Mouse (Mus musculus) adrenal gland (tissue): ENCODE data around the gene Ercc6l2.
"Not testable (repeated sequence)": the region's sequence is repeated elsewhere in the genome, so short reads cannot be mapped to it uniquely, and the experiment has no call there.

Experiments
- intact Hi-C: fragments of 180-260 bp; cut with DNase I; formaldehyde crosslinking; loops from one replicate; pipeline ENCODE4 v1.15.1; 2025

Ercc6l2 gene

GRCm38 (mm10) chr13:63879105-63879863, 64.2 kb downstream of the Ercc6l2 start:
- intact Hi-C loops = no loop called here

- intact Hi-C loops = no loop called here
These were observed 64.8 kb downstream of the Ercc6l2 start for GRCm38 (mm10) chr13:63879864-63880141.

DNA sequence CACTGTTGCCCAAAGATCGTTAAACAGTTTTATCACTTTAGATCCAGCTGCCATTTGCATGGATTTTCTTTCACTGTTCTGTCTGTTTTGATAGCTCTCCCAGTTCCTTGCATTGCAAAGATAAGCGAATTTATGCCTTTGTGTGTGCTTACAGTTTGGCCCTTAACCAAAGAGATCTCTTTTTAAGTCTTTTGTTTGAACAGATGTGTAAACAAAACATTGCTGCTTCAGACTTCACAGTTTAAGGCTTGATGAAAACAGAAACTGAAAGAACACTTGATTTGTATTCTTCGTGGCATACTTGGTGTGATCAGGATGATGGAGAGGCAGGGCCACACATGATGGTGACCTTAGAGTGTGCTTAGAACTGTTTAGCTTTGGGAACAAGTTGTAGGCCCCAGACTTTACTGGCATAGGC, 70.5 kb downstream of the Ercc6l2 start:
- intact Hi-C loops = no loop called here

GRCm38 (mm10) chr13:63886429-63887052, 71.5 kb downstream of the Ercc6l2 start:
- intact Hi-C loops = no loop called here

DNA sequence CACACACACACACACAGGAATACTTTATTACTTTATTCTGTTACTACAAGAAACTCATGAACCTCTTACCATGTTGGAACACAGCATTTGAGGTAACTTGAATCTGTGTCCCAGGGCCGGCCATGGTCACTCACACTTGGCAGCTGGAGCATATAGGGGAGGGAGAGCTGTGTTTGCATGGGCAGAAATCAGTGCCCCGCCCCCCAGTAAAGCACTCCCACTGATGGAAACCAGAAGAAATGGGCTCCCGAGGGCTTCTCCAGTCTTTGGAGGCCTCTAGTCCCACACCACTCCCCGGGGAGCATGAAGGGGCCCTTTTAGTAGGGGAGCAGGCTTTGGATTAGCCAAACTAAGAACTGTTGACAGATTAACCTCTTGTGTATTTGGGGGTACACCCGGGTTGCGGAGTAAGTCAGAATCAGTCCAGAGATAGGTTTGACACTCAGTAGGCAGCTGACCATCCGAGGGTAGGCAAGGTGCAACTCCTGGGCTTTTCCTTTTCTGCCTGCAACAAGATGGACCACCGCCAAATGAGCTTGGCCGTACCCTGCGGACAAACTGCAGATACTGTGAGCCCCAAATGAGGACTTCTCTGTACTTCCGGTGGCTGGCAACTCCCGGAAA, 85.8 kb downstream of the Ercc6l2 start:
- intact Hi-C loops = no loop called here

DNA sequence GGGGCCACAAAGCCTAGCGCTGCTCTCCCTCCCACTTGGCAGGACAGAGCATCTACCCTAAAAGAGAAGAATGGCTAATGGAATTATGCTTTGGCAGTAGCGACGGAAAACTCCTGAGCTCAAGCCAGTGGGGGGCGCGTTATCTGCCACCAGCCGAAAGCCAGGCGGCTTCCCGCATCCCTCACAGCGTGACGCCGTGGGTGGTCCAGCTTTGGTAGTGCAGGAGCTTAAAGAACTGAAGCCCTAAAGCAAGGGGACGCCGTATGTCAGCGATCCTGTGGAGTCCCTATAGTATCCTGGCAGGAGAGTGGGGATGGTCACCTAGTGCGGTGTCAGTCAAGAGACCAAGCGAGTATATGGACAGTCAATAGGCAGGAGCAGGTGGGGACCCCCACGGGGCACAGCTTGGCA, 86.3 kb downstream of the Ercc6l2 start:
- intact Hi-C loops = no loop called here

DNA sequence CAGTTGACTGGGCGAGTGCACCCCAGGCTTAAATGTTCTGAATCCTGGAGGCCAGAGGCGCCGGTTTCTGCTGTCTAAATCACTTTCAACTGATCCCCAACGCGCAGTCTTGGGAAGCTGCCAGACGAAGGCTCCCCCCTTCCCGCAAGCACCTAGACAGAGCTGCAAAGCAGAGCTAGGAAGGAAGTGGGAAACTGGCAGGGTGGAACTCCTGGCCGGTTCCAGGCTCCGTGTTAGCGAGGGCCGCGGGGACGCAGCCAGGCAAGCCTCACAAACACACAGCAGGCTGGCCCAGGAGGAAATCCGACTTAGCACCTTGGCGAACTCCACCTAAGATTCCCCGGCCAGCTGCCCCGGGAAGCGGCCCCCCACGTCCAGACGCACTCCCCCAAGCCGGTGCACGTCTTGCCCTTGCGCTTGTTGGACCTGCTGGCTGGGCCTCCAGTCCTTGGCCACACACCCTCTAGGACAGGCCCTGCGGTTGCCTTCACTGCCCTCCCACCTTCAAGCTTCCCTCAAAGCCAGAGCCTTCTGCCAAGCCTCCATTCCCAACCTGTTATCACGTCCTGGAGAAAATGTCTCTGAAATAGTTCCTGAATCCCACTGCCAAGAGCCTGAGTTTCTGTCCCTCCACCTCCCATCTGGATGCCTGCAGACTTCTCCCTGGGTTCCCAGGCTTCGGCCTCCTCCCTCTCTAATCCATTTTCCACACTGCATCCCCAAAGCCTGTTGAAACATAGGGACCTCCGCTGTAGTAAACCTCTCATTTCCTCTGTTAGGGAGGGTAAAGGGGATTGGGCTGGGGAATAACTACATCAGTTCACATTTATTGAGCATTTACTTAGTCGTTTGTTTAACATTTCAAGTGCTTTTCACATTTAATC, 86.9 kb downstream of the Ercc6l2 start:
- intact Hi-C loops = no loop called here

GRCm38 (mm10) chr13:63906516-63906915, 91.5 kb downstream of the Ercc6l2 start:
- intact Hi-C loops = no loop called here

DNA sequence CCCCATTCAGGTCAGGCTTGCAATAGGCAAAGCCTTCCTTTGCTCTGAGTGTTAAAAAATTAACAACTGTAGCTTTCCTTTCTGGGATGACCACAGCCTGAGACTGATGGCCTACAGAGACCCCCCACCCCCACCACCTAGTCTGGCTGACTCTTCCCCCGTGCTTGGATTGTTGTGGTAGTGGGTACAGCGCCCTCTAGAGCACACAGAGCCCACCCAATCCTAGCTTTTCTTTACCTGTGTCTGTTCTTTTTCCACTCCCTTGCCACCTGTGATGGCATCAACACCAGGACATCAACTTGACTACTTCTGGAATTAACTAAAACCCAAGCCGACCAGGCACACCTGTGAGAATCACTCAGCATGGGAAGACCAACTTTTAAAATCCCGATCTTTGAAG, 92.4 kb downstream of the Ercc6l2 start:
- intact Hi-C loops = no loop called here

DNA sequence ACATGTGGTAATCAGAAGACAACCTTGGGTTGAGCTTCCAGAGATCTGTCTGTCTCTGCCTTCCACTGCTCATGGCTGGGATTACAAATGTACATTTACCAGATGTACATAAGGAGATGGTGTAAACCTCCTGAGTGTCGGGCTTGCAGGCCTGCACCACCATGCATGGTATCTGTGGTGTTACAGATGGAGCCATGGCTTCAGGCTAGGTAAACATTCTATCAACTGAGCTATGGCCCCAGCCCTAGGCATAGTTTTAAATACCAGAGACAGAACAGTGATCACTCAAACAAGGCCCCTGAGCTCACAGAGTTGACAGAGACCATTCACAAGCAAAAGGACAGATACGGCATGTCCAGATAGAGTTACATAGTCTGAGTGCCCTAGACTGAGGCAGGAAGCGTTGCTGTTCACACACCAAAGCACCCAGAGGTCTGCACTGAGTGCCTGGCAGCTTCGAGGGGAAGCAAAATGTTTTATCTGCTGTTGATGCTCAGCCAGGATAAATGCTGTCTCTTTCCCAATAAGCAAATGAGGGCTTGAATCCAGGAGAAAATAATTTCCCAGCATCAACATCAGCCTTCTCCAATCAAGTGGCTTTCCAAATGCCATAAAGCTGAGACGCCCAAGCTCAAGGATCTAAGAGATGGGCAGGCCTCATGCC, 95.2 kb downstream of the Ercc6l2 start:
- intact Hi-C loops = no loop called here

- intact Hi-C loops = no loop called here
These were observed 96.6 kb downstream of the Ercc6l2 start for GRCm38 (mm10) chr13:63911617-63912016.

DNA sequence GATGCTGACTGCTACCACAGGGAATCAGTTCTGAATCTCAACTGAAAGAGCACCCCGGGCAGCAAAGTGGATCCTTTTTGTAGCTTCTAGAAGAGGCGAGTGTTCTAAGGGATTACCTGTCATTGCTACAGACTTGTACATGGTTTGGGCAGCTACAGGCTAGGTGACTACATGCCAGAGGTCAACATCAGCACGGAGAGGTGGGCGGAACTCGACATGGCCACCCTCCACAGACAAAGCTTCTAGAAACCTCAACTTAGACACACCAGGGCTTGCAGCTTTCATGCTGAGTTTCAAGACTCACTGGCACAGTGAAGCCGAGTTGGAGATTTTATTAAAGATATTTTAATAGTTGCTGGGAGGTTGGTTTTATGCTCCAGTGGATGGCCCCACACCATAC, 98.1 kb downstream of the Ercc6l2 start:
- intact Hi-C loops = no loop called here

GRCm38 (mm10) chr13:63915176-63915575, 100.1 kb downstream of the Ercc6l2 start:
- intact Hi-C loops = no loop called here

DNA sequence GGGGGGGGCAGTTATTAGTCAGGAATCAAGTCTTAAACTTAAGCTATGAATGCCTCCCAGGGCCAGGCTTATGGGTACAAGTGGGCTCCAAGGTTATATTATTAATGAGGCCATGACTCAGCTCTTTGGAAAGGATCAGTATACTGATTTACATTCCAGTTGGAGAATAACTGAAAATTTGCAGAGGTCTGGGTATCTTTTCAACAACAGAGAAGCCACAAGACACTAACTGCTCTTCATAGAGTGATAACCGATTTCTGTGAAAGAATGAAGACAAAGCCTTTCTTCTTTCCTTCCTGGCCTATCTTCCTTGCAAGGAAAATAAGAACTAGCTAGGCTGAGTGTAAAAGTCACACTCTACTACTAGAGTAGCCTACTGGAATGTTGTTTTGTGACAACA, 100.6 kb downstream of the Ercc6l2 start:
- intact Hi-C loops = no loop called here

GRCm38 (mm10) chr13:63916568-63916967, 101.5 kb downstream of the Ercc6l2 start:
- intact Hi-C loops = no loop called here

- intact Hi-C loops = no loop called here
These were observed 102.2 kb downstream of the Ercc6l2 start for GRCm38 (mm10) chr13:63917198-63917767.

DNA sequence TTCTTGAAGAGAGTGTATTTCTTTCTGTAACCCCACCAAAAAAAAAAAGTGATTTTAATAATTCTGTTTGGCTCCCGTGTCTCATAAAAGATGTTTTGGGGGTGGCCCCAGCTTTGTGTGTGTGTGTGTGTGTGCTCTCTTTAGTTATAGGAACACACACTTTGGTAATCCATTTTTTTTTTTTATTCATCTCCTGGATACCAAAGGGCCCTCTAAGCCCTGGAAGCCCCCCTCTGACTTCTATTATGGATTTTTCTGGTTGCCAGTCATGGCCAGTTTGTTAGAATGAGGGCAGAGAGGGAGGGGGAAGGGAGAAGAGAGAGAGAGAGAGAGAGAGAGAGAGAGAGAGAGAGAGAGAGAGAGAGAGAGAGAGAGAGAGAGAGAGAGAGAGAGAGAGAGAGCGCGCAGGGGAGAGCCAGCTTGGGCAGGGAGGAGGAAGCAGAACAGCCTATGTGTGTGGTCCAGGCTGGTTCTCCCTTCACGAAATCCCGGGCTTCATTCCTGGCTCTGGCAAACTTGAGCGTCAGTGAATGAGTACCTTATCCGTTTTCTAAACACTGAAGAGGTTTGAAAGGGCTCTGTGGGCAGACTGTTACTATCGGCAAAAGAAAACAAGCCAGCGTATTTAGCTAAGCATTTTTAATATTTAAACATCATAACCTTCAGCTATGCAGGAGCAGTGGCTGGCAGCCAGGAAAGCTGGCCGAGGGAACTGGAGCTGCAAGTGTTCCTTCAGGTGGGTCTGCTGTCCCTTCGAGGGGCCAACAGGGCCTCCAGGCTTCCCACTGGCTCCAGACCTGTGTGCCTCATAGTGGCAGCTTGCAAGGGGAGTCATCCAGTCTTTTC, 103.0 kb downstream of the Ercc6l2 start:
- intact Hi-C loops = no loop called here

- intact Hi-C loops = no loop called here
These were observed 103.8 kb downstream of the Ercc6l2 start for GRCm38 (mm10) chr13:63918733-63919422.

DNA sequence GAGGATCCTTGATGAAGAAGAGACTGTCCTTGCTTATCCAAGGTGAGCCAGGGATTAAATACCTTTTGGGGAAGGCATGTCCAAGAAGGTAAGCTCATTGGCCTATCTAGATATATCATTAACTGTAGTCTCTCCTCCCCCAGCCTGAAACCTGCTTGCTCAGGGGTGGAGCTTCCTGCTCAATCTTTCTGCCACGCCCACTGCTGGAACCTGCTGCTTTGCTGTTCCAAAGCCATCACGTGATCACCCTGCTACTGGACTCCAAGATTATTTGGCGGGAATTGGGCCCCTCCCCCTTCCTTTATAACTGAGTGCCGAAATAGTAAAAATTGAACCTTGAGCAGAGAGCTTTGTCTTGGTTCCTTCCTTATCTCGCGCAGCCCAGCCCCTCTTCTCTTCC, 109.0 kb downstream of the Ercc6l2 start:
- intact Hi-C loops = not testable (repeated sequence)
